Mouse (Mus musculus) G1E (cell line): Measurements from ENCODE around the gene Gm37419.

Experiments
- CTCF ChIP-seq: IDR thresholded peaks from 2 replicates; pipeline ENCODE4 v1.5.1; 2012; ENCODE audit warnings: low read depth, low read length, inconsistent platforms, mixed read lengths
- GATA1 ChIP-seq: IDR thresholded peaks from 2 replicates; pipeline ENCODE4 v1.6.1; 2012; ENCODE audit warnings: borderline replicate concordance, low read length, inconsistent platforms, mixed read lengths
- GATA2 ChIP-seq: IDR thresholded peaks from 2 replicates; pipeline ENCODE4 v1.6.1; 2012; ENCODE audit warnings: low read depth, low read length, inconsistent platforms, borderline replicate concordance
- POLR2AphosphoS5 ChIP-seq: IDR thresholded peaks from 2 replicates; pipeline ENCODE4 v1.6.1; 2012; ENCODE audit warnings: low read depth, low read length, inconsistent platforms; ENCODE audit not compliant: insufficient replicate concordance
- TAL1 ChIP-seq: conservative IDR thresholded peaks from 2 replicates; pipeline ENCODE4 v1.6.1; 2012; ENCODE audit warnings: low read depth, low read length, inconsistent platforms, mixed read lengths

DNA sequence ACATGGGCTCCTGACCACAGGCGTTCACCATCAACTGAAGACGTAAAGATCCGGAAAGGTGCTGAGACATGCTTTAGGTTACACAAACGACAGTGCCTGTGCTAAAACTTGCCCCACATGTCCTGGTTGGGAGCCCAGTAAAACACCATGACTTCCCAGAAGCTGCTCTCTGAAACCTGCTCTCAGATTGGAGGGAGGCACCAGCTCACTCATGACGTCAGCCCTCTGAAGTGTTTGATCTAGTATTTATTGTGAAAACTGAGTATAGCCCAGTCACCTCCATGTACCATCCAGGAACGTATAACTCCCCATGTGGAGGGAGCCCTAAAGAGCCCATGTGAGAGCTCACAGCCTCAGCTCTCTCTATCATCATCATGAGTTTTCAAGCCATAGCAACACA lies 9.6 kb downstream of the Gm37419 start:
- no peak for TF ChIP-seq CTCF
- no peak for TF ChIP-seq POLR2AphosphoS5
- no peak for TF ChIP-seq GATA2
- TF ChIP-seq TAL1 = no peak
- TF ChIP-seq GATA1 = no peak
